Mouse (Mus musculus) forebrain, embryonic 14.5 days (tissue): Measurements from ENCODE around the gene Ms4a6d. TPM values are rescaled to one million over a fixed set of nuclear protein-coding genes. Genes with fewer than 3 reads are reported as not detected.
"Not testable (repeated sequence)": the region's sequence is repeated elsewhere in the genome, so short reads cannot be mapped to it uniquely, and the experiment has no call there.

Experiments used
- ATAC-seq: fragments of 200-750 bp; cut with Nextera tagmentation; 2 replicates; pipeline ENCODE4 v1.8.0; 2017; ENCODE audit warnings: mild to moderate bottlenecking, moderate library complexity
- DNase-seq: peaks from one replicate; pipeline ENCODE4 v3.0.0-alpha.2; 2015; ENCODE audit warnings: low spot score
- H3K27ac ChIP-seq: fragments of 300-500 bp; sonication (generic); 2 replicates; pipeline ENCODE4 v1.5.1; 2014; ENCODE audit warnings: low read depth, mild to moderate bottlenecking, control low read depth, low read length, moderate library complexity
- H3K27me3 ChIP-seq: fragments of 300-500 bp; sonication (generic); replicated peaks from 2 replicates; pipeline ENCODE4 v1.6.1; 2014; ENCODE audit warnings: low read length, control low read depth, mixed read lengths; ENCODE audit not compliant: control insufficient read depth, insufficient read depth
- H3K36me3 ChIP-seq: fragments of 300-500 bp; sonication (generic); 2 replicates; pipeline ENCODE4 v1.6.1; 2014; ENCODE audit warnings: low read length, control low read depth; ENCODE audit not compliant: control insufficient read depth, insufficient read depth
- H3K4me1 ChIP-seq: fragments of 300-500 bp; sonication (generic); 2 replicates; pipeline ENCODE4 v1.6.1; 2014; ENCODE audit warnings: antibody characterized with exemption, low read length, control low read depth; ENCODE audit not compliant: control insufficient read depth, insufficient read depth
- H3K4me2 ChIP-seq: fragments of 300-500 bp; sonication (generic); 2 replicates; pipeline ENCODE4 v1.6.1; 2014; ENCODE audit warnings: mild to moderate bottlenecking, control low read depth, low read length
- H3K4me3 ChIP-seq: fragments of 300-500 bp; sonication (generic); 2 replicates; pipeline ENCODE4 v1.5.1; 2014; ENCODE audit warnings: low read depth, low read length, control low read depth
- H3K9ac ChIP-seq: fragments of 300-500 bp; sonication (generic); 2 replicates; pipeline ENCODE4 v1.6.1; 2014; ENCODE audit warnings: mild to moderate bottlenecking, low read length, control low read depth, moderate library complexity
- H3K9me3 ChIP-seq: fragments of 300-500 bp; sonication (generic); replicated peaks from 2 replicates; pipeline ENCODE4 v1.6.1; 2016; ENCODE audit warnings: low read length, control low read depth, mixed read lengths; ENCODE audit not compliant: control insufficient read depth
- WGBS: fragments of 180-500 bp; shearing (Covaris S2); extraction: QIAGEN DNeasy Blood & Tissue Kit; methylation state at CpG from one replicate; pipeline ENCODE4 v1.1.7; 2014; 5-methylcytosine and 5-hydroxymethylcytosine counted together
- polyA plus RNA-seq: library from polyadenylated mRNA; unstranded; fragments of >200 nt; fragmentation: Nextera tagmentation; extraction: Ambion mirVana; gene quantifications from 2 replicates; pipeline ENCODE4 v1.2.1, GENCODE M21; 2014

Gene Ms4a6d
- polyA plus RNA-seq, 1 experiment from 2014 or later, result 2.7 TPM

- not testable (repeated sequence) for H3K27me3 ChIP-seq, H3K9me3 ChIP-seq, H3K4me1 ChIP-seq, H3K27ac ChIP-seq, H3K36me3 ChIP-seq, H3K9ac ChIP-seq, H3K4me3 ChIP-seq, DNase-seq, ATAC-seq, H3K4me2 ChIP-seq
- WGBS, result 86% methylated on average over 1 of the region's 1 CpGs
These were observed 64.4 kb downstream of the Ms4a6d start for GRCm38 (mm10) chr19:11540166-11540821.

- no peaks in the 10 kb centered on the region for H3K4me1 ChIP-seq
- no peak overlapping the region for H3K9ac ChIP-seq
- DNase-seq (no peak), ATAC-seq (no peak)
- H3K27me3 ChIP-seq, result no peaks in the 10 kb centered on the region
- WGBS, result 28% methylated on average over 2 of the region's 2 CpGs
- H3K9me3 ChIP-seq, result no peaks in the 10 kb centered on the region
- H3K27ac ChIP-seq, result no peak overlapping the region
- no peak overlapping the region for H3K4me2 ChIP-seq
- no peak overlapping the region for H3K4me3 ChIP-seq
- no peaks in the 10 kb centered on the region for H3K36me3 ChIP-seq
These were observed 67.3 kb downstream of the Ms4a6d start for GRCm38 (mm10) chr19:11537336-11537735.

Other genes starting within 250 kb of the Ms4a6d start
- gene Ms4a4a, start 229.3 kb downstream of the Ms4a6d start, polyA plus RNA-seq, result 0.46 and 0.57 TPM in 2 replicates
- gene Ms4a4c, start 200.1 kb downstream of the Ms4a6d start, polyA plus RNA-seq, result not detected in 2 replicates
- gene Ms4a4b, start 161.3 kb downstream of the Ms4a6d start, polyA plus RNA-seq, result not detected in 2 replicates
- 1.6 and 2.3 TPM in 2 replicates for gene Ms4a6c, start 135.5 kb downstream of the Ms4a6d start, polyA plus RNA-seq
- gene Gm8369, start 118.9 kb downstream of the Ms4a6d start, polyA plus RNA-seq, result not detected in 2 replicates
- 2.8 and 3.1 TPM in 2 replicates for gene Ms4a6b, start 88.3 kb downstream of the Ms4a6d start, polyA plus RNA-seq
- gene Ms4a4d, start 68.0 kb downstream of the Ms4a6d start, polyA plus RNA-seq, result not detected in 2 replicates
- not detected in 2 replicates for gene Ms4a2, start 18.9 kb upstream of the Ms4a6d start, polyA plus RNA-seq
- gene Ms4a3, start 36.0 kb upstream of the Ms4a6d start, polyA plus RNA-seq, result not detected in 2 replicates
- not detected in 2 replicates for gene Oosp2, start 55.7 kb upstream of the Ms4a6d start, polyA plus RNA-seq
- not detected in 2 replicates for gene Oosp1, start 86.3 kb upstream of the Ms4a6d start, polyA plus RNA-seq
- gene Oosp3, start 92.2 kb upstream of the Ms4a6d start, polyA plus RNA-seq, result not detected in 2 replicates
- not detected in 2 replicates for gene Gif, start 142.7 kb upstream of the Ms4a6d start, polyA plus RNA-seq
- gene Mrpl16, start 165.5 kb upstream of the Ms4a6d start, polyA plus RNA-seq, result 48.6 and 52.0 TPM in 2 replicates
- 11.8 and 14.5 TPM in 2 replicates for gene Stx3, start 214.6 kb upstream of the Ms4a6d start, polyA plus RNA-seq
- not detected in 2 replicates for gene Olfr1417, start 234.4 kb upstream of the Ms4a6d start, polyA plus RNA-seq